Mouse (Mus musculus) liver, postnatal 0 days (tissue): ENCODE data around the gene 4921501E09Rik.

Experiments used
- CTCF ChIP-seq: sonication (generic); IDR thresholded peaks from 2 replicates; pipeline ENCODE4 v1.5.1; 2016; ENCODE audit warnings: antibody characterized with exemption, low read depth
- EP300 ChIP-seq: IDR thresholded peaks from 2 replicates; pipeline ENCODE4 v1.6.1; 2016; ENCODE audit warnings: antibody characterized with exemption, low read depth, mild to moderate bottlenecking

DNA sequence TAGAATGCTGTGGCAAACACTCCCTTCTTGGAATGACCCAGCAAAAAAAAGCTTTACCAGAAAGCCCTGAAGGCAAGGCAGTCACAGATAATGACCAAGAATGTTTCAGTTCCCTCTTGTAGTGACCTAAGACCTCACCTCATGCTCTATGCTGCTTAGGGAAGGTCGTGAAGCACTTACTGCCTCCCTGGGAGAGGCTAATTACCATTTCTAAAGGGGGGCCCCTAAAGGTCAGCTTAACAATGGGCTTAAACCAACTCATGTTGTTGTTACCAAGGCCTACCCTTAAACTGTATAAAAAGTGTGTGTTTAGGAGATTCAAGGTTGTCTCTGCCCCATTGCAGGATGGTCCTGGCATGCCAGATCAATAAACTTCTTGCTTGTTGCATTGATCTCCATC, 4.9 kb downstream of the 4921501E09Rik start:
- no peak for TF ChIP-seq CTCF
- no peak for TF ChIP-seq EP300
